Mouse (Mus musculus): Measurements from ENCODE around the gene Pde4dip. TPM values are rescaled to one million over a fixed set of nuclear protein-coding genes. Genes with fewer than 3 reads are reported as not detected.

Pde4dip gene
- polyA plus RNA-seq, 1 experiment: 134 TPM

DNA sequence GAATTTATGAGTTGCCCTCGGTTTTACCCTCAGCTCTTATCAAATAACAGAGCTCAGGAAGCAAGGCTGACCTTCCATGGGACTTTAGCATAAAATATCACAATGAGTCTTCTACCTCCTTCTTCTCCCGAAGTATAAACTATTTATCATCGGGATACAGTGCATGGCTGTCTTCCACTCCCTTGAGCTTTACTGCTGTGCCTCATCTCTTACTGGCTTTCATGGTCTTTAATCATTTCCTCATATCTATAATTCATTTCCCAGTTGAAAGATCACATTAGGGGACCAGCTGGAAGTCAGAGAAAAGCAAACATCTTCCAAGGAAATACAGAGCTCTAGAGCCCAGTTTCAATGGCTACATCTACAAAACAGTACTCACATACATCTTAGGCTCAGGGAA is 239.5 kb downstream of the Pde4dip start:
- no peaks in the 10 kb centered on the region for H3K79me2 ChIP-seq (ENCODE audit: control insufficient read depth, insufficient read depth)
- H3K27me3 ChIP-seq (ENCODE audit: control insufficient read depth, insufficient read depth, insufficient read length): no peaks in the 10 kb centered on the region
- H3ac ChIP-seq (ENCODE audit: control insufficient read depth, insufficient read length): no peak overlapping the region
- no peak overlapping the region for H3K4me2 ChIP-seq (ENCODE audit: low read depth)
- no peak overlapping the region for H3K4me3 ChIP-seq
- TF ChIP-seq CEBPB (IDR thresholded peaks at IDR 0.05; ENCODE audit: insufficient read depth, poor library complexity, severe bottlenecking) (no peak), E2F4 (IDR thresholded peaks at IDR 0.05; ENCODE audit: insufficient read depth) (no peak), SRF (IDR thresholded peaks at IDR 0.05; ENCODE audit: control insufficient read depth, insufficient read length, low read depth) (no peak), POLR2AphosphoS2 (IDR thresholded peaks at IDR 0.05; ENCODE audit: insufficient read length, low read depth) (no peak), USF1 (IDR thresholded peaks at IDR 0.05; ENCODE audit: low read depth) (no peak), TCF12 (IDR thresholded peaks at IDR 0.05; ENCODE audit: insufficient read depth, poor library complexity, severe bottlenecking) (no peak)
- H3K36me3 ChIP-seq (ENCODE audit: control insufficient read depth, insufficient read depth): no peaks in the 10 kb centered on the region

DNA sequence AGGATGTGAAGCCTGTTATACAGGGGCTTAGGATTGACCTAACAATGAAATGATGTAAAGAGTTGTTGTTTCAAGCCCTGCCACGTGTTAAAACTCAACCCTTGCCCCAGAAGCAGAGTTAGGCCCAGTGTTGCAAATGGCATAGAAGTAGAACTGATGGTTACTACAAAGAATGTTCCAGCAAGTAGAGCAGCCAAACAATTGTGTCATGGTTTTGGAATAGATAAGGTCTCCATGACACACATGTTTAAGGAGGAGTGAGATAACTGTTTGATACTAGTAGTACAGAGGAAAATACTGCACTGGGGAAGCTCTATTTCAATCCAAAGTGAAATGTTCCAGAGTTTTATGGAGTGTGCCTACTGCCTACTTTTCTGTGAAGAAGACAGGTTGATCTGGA is 240.0 kb downstream of the Pde4dip start:
- Histone ChIP-seq H3K27me3 (ENCODE audit: control insufficient read depth, insufficient read depth, insufficient read length) (no peaks in the 10 kb centered on the region), H3K4me3 (no peak overlapping the region), H3ac (ENCODE audit: control insufficient read depth, insufficient read length) (no peak overlapping the region), H3K36me3 (ENCODE audit: control insufficient read depth, insufficient read depth) (no peaks in the 10 kb centered on the region), H3K79me2 (ENCODE audit: control insufficient read depth, insufficient read depth) (no peaks in the 10 kb centered on the region), H3K4me2 (ENCODE audit: low read depth) (no peak overlapping the region)
- TF ChIP-seq SRF (IDR thresholded peaks at IDR 0.05; ENCODE audit: control insufficient read depth, insufficient read length, low read depth) (no peak), MYOD1 (IDR thresholded peaks at IDR 0.05; ENCODE audit: control insufficient read depth in 1 of 3, insufficient read length in 2 of 3, low read depth in 2 of 3) (no peak), REST (IDR thresholded peaks at IDR 0.05; ENCODE audit: insufficient read depth, insufficient read length) (no peak), E2F4 (IDR thresholded peaks at IDR 0.05; ENCODE audit: insufficient read depth) (no peak), MAX (IDR thresholded peaks at IDR 0.05; ENCODE audit: low read depth) (no peak), MYOG (IDR thresholded peaks at IDR 0.05; ENCODE audit: control insufficient read depth in 1 of 3, insufficient read depth in 1 of 3, insufficient read length in 2 of 3, low read depth in 2 of 3) (no peak), USF1 (IDR thresholded peaks at IDR 0.05; ENCODE audit: low read depth) (no peak), POLR2AphosphoS2 (IDR thresholded peaks at IDR 0.05; ENCODE audit: insufficient read length, low read depth) (no peak), POLR2A (IDR thresholded peaks at IDR 0.05; ENCODE audit: insufficient read length, low read depth) (no peak), TCF12 (IDR thresholded peaks at IDR 0.05; ENCODE audit: insufficient read depth, poor library complexity, severe bottlenecking) (no peak), CEBPB (IDR thresholded peaks at IDR 0.05; ENCODE audit: insufficient read depth, poor library complexity, severe bottlenecking) (no peak), TCF3 (IDR thresholded peaks at IDR 0.05; ENCODE audit: insufficient read length, low read depth) (no peak)

DNA sequence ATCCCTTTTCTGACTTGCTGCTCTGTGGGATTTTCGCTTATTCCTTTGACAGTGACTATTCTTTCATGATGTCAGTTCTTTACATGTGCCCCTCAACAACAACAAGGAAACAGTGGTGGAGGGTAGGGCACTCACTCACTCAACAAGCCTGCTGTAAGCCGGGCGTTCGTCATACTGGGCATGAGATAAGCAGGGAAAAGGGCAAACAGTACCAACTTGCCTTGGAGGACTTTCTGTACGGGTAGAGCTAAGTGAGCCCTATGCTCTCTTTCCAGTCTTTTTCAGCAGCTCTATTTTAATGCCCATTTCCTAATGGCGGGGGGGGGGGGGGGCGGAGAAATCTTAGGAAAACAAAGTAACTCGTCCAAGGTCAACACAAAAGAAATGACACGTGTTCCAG is 246.5 kb downstream of the Pde4dip start:
- TF ChIP-seq USF1 (IDR thresholded peaks at IDR 0.05; ENCODE audit: low read depth) (no peak), TCF12 (IDR thresholded peaks at IDR 0.05; ENCODE audit: insufficient read depth, poor library complexity, severe bottlenecking) (no peak)
- Histone ChIP-seq H3K36me3 (ENCODE audit: control insufficient read depth, insufficient read depth) (no peaks in the 10 kb centered on the region), H3K4me2 (ENCODE audit: low read depth) (no peak overlapping the region), H3ac (ENCODE audit: control insufficient read depth, insufficient read length) (no peak overlapping the region), H3K79me2 (ENCODE audit: control insufficient read depth, insufficient read depth) (no peaks in the 10 kb centered on the region), H3K27me3 (ENCODE audit: control insufficient read depth, insufficient read depth, insufficient read length) (no peaks in the 10 kb centered on the region), H3K4me3 (no peak overlapping the region)

DNA sequence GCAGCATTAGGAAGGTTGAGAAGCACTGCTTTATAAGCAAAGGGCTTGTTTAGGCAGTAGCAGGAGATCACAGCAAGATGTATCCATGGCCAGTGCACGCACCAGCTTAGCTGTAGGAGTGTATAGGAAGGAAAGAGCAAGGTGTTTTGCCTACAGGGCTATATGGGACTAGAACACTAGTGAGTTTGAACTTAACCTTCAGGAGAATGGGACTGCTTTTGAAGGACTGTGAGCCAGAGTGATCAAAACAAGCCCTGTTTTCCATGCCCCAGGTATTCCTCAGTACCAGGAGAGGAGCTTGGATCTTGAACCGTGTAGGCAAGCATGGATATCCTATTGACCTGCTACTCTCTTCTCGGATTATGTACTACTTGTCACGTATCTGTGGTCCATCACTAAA is 247.1 kb downstream of the Pde4dip start:
- Histone ChIP-seq H3K4me2 (ENCODE audit: low read depth) (no peak overlapping the region), H3K27me3 (ENCODE audit: control insufficient read depth, insufficient read depth, insufficient read length) (no peaks in the 10 kb centered on the region), H3K4me3 (no peak overlapping the region), H3K79me2 (ENCODE audit: control insufficient read depth, insufficient read depth) (no peaks in the 10 kb centered on the region), H3K36me3 (ENCODE audit: control insufficient read depth, insufficient read depth) (no peaks in the 10 kb centered on the region), H3ac (ENCODE audit: control insufficient read depth, insufficient read length) (no peak overlapping the region)
- TF ChIP-seq MAX (IDR thresholded peaks at IDR 0.05; ENCODE audit: low read depth) (no peak), POLR2AphosphoS2 (IDR thresholded peaks at IDR 0.05; ENCODE audit: insufficient read length, low read depth) (no peak), USF1 (IDR thresholded peaks at IDR 0.05; ENCODE audit: low read depth) (no peak), REST (IDR thresholded peaks at IDR 0.05; ENCODE audit: insufficient read depth, insufficient read length) (no peak), MYOG (IDR thresholded peaks at IDR 0.05; ENCODE audit: control insufficient read depth in 1 of 3, insufficient read depth in 1 of 3, insufficient read length in 2 of 3, low read depth in 2 of 3) (no peak), CEBPB (IDR thresholded peaks at IDR 0.05; ENCODE audit: insufficient read depth, poor library complexity, severe bottlenecking) (no peak), TCF3 (IDR thresholded peaks at IDR 0.05; ENCODE audit: insufficient read length, low read depth) (no peak)

Other genes starting within 250 kb of the Pde4dip start
- 8.8 TPM for gene Prkab2, start 230.5 kb downstream of the Pde4dip start, polyA plus RNA-seq (2012; fragmentation: generic; extraction: Trizol)
- gene Gm17651, start 214.0 kb downstream of the Pde4dip start, polyA plus RNA-seq (2012; fragmentation: generic; extraction: Trizol): not detected
- 55.6 TPM for gene Sec22b, start 12.5 kb upstream of the Pde4dip start, polyA plus RNA-seq (2012; fragmentation: generic; extraction: Trizol)
- 15.1 TPM for gene Notch2, start 124.8 kb upstream of the Pde4dip start, polyA plus RNA-seq (2012; fragmentation: generic; extraction: Trizol)

All from myocyte (in vitro differentiated cells).